Mouse (Mus musculus) heart, embryonic 16.5 days (tissue): ENCODE measurements around the gene Vps13c. TPM values are rescaled to one million over a fixed set of nuclear protein-coding genes. Genes with fewer than 3 reads are reported as not detected.

Source experiments
- polyA plus RNA-seq: library from polyadenylated mRNA; unstranded; fragments of >200 nt; fragmentation: Nextera tagmentation; extraction: Ambion mirVana; gene quantifications from 2 replicates; pipeline ENCODE4 v1.2.1, GENCODE M21; 2015

Vps13c gene
- polyA plus RNA-seq, 1 experiment from 2014 or later: 3.8 TPM

Other genes with a start within 250 kb of the Vps13c start
- gene C2cd4b, start 81.0 kb upstream of the Vps13c start, polyA plus RNA-seq: 0.18 and 0.59 TPM in 2 replicates
- gene C2cd4a, start 8.1 kb upstream of the Vps13c start, polyA plus RNA-seq: 0.10 and 0.16 TPM in 2 replicates